Mouse (Mus musculus): ENCODE results near the gene Ogt.
A peak's percentile ranks its signal among the peaks of the same experiment; 100 is the strongest.

The Ogt gene

DNA sequence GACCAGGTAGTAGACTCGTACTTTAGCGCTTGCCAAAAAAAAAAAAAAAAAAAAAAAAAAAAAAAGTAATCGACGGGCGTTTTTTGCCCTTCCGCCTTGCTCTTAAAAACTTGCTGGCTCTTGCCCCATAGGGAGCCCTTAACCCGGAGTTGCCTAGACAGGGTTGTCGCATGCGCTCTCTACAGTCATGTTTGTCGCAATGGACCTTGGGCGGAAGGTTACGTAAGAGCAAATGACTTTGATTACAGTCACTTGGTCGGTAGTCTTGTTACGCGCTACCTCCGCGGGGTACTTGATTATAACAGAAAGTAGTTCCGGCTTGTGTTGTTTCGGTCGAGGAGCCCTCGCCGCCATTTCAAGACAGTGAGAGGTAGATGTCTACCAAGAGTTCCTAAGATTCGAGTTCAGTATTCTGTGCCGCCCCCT, at the start of gene Ogt:
TSS of gene Ogt (plus strand) at position 320 of the 426 bp plus-strand sequence.
- peak; percentile 85 for DNase-seq (ENCODE audit: low spot score)

DNA sequence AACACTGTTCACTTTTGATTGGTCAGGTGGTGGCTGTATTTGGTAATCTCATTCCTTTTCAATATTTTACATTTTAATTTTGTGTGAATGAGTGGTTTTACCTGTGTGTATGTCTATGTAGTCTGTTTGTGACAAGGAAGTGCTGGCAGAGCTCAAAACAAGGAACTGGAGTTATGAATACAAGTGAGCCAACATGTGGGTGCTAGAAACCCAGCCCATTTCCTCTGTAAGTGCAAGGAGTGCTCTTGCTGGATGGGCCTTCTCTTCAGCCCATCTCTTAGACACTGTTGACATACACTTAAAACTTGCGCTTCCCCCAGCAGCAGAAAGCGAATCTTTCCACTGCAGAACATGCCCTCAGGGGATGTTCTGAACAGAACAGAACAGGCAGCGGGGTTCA, 23.7 kb upstream of the Ogt start:
- no peak for DNase-seq (ENCODE audit: low spot score)

DNA sequence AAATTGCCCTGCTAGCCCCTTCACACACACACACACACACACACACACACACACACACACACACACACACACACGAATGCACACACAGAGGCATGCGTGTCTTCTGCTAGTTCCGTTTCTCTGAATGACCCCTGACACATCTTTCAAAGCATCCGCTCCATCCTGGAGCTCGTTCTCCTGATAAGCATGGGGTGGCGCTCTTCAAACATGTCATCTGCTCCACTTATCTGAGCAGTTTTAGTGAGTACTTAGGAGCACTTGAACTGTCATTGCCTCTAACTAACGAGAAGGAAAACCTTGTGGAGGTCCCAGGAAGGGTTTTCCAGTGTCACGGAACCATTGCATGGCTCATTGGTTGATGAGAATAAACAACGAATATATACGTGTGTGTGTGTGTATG, 22.0 kb upstream of the Ogt start:
- no peak for DNase-seq (ENCODE audit: low spot score)

DNA sequence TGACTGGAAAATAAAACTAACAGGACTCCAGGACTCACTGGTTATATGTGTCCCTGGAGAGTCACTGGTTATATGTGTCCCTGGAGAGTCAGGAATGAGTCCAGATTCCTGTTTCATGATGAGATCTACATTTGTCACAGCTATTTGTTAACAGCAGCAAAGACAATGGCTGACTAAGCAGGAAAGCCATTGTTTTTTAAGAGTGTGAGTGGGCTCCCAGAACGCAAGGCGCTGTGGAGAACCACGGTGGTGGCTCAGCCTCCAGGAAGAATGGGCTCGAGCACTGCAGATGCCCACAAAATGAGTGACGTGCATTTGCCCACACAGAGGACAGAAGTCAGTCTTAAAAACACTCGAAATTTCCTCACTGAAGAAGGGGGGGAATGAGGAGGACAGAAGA, 19.5 kb upstream of the Ogt start:
- no peak for DNase-seq (ENCODE audit: low spot score)

DNA sequence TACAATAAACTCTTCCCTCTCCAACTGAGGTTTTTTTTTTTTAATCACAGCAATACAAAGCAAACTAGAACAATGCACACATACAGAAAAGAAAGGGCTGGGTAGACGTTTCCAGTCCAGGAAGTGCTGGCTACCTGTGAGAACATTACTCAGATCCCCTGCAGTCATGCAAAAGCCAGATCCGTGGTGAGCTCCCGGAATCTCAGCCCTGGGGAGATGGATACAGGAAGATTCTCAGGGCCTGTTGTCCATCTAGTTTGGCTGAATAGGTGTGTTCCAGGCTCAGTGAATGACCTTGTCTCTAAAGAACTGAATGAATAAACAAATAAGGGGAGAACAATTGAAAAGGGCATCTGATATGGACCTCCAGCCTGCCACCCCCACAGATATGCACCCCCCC, 17.3 kb upstream of the Ogt start:
- no peak for DNase-seq (ENCODE audit: low spot score)

DNA sequence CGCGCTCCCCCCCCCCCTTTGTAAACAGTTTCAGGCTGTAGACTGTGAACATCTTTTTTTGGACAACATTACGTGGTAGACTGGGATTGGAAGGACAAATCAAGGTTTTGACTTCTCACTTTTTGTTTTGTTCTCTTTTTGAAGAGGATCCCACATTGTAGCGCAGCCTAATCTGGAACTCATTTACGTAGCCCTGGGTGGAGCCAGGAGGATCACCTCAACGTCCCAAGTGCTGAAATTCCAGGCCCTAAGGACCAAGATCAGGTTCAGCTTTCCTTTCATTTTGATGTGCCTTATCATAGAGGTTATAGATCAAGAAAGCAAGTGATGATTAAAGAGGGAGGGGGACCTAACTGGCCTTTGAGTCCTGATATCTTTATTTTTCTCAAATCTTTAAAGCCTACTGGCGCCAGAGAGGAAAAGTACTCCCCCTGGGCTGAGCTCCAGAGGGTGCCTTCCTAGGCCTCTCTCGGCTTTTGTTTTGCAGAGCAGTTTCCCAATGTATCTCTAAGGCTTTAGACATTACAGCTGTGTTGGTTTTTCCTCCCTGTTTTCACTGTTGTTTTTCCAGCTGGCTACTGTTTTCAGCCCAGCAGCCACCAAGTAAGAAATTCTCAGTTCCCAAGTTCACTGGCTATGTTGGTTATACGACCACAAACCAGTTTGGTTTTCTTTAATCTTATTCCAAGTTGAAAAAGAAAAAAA, 2.9 kb upstream of the Ogt start:
- no peak for DNase-seq (ENCODE audit: low spot score)

DNA sequence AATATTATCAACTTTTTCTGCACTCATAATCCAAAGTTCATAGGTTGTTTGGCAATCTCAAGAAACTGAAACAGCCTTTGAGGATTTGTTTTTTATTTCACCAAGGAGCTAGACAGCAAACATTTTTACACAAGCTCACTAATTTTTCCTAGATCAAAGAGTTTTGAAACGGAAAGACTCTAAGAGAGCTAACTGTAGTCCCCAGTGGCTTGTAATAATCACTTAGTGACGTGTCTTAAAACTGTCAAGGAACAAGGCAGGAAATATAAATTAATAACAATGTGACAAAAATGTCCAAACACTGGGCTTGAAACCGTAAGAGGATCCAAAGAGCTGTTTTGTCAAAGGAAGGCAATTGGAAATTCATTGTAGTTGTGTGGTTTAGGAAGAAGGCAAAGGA, 1.0 kb upstream of the Ogt start:
- no peak for DNase-seq (ENCODE audit: low spot score)

DNA sequence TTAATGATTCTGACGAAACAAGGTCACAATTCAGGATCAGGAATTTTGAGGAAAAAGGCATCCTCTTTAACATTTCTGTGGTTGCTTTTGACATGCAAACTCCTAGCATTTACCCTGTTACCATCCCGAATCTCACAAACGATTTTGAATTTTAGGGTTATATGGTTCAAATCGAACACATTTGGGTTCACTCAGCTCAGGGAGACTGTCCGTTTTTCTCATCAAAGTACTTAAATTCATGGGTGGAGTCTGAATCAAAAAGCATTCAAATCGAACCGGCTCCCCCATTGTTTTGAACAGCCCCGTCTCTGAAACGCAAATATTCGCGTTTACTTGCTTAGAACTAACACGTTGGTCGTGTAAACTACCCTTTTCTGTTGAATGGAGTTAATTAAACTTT, 554 bp upstream of the Ogt start:
- DNase-seq (ENCODE audit: low spot score): no peak

DNA sequence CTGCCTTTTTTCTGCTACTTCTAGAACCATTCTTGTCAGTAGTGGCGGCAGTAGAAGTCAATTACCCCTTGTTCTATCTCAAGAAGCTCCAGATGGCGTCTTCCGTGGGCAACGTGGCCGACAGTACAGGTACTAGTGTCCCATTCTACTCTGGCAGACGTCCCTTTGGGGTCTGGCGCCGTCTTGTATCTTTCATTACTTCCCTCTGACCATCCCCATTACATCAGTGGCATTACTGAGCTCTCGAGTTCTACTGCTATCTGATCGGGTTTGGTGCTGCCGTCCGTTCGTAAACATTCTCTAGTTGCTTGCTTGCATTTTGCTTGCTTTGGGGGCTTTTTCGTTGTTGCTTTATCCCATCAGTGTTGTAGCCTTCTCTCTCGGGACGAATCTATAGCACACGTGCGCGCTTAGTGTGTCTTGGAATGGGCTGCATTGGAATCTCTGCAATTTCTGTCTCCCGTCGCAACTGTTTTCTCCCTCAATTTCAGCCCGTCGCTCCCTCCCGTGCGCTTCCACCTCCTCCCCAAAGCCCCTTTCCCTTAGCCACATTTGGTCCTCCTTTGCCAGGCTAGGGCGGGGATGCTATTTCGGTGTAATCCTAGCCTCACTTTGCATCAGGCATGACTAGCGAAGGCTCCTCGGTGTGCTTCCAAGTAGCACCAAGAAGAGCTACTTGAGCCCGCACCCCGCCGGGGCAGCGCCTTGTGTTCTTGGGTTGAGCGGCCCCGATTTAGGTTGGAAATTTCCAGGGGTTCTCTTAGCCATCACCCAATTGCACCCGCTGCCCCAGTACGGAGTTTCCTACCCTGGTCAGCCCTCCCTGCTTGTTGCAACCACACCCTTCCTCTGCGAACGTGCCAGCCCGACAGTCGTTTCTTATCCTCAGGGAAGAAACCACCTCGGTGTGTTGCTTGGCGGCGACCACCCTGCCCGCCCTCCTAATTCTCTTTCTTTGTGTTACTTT, 617 bp downstream of the Ogt start:
- no peak for DNase-seq (ENCODE audit: low spot score)

DNA sequence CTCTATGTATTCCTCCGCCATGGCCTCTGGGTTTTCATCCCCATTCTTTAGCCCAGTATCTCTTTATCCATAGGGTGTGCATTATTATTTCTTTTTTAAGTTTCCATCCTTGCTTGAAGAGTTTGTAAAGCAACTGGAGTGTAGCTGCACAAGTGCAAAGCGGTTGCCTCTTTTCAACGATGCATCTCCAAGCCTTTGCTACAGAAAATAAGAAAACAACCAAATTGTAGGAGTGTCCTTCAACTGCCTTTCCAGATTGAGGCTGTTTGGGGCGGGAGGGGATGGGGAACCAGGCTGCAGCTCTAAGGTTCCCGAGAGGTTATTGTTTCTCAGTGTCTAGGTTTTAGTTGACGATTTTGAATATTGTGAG, 1.3 kb downstream of the Ogt start:
- no peak for DNase-seq (ENCODE audit: low spot score)

DNA sequence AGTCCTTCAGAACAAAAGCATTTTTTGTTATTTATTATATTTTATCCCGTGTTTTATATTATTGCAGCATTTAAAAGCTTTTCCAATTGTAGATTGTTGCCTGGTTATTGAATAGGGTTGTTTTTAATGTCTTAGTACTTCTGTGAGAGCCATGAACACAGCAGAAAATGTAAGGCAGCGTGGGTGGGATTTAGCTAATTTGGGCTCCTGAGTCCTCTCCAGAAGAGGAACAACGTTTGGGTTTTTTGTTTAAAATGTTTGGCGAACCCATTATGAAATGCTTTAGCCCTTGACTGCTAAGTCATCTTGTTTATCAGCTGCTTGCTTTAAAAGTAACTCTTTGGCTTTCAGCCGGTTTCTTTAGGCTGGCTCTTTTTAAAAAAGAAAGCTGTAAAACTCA, 2.2 kb downstream of the Ogt start:
- no peak for DNase-seq (ENCODE audit: low spot score)

DNA sequence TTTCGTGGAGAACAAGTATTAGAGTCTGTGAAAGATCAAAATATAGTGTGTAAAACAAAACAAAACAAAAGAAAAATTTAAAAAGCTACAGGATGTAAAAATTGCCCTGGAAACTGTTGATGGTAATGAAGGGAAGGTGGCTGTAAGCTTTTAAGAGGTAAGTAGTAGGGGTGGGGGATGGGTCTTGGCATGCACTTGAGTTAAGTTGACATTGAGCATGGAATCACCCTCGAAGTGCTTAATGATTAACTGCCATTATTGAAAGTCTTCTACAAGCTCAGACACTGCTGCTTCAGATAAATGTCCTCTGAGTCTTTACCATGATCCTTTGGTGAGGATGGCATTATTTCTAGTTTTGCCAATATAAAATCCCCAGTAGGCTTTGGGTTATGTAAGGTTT, 5.4 kb downstream of the Ogt start:
- DNase-seq (ENCODE audit: low spot score): no peak

DNA sequence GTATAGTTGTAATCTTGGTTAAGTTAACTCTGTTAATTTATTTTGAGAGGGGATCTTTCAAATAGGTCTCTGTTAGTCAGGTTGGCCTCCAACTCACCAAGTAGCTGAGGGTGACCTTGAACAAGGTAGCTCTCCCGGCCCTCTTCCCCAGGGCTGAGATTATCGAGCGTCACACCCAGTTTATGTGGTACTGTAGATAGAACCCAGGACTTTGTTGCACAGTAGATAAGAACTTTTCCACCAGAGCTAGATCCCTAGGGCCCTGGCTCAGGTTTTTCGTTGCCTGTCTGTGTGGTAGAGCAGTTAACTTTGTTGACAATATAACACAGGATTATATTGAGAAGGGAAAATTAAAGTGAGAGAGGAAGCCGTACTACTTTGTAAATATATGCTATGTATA, 6.8 kb downstream of the Ogt start:
- no peak for DNase-seq (ENCODE audit: low spot score)

DNA sequence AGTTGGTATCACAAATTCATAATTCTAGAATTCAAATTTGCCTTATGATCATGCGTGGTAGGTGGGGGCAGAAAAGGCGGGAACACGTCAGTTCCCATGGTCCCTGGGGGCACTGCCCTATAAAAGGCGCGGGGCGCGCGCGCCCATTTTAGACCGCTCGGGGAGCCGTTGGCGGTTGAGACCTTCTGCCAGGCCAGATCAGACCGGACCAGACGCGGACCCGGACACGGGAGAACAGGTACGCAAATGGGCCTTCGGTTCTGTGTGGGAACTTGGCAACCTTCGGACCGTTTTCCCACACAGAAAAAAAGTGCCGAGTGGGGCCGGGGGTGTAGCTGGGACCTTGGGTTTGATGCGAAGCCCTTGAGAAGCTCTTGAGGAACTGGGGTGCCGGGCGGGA, 55.8 kb downstream of the Ogt start:
- DNase-seq (ENCODE audit: low spot score): no peak

DNA sequence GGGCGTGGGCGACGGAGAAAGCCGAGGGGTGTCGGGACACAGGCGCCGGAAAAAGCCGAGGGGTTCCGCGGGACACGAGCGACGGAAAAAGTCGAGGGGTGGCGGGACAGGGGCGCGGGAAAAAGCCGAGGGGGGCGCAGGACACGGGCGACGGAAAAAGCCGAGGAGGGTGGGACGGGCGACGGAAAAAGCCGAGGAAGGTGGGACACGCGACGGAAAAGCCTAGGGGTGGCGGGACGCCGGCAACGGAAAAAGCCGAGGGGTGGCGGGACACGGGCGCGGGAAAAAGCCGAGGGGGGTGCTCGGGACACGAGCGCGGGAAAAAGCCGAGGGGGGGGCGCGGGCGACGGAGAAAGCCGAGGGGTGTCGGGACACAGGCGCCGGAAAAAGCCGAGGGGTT, 57.7 kb downstream of the Ogt start:
- no peak for DNase-seq (ENCODE audit: low spot score)

DNA sequence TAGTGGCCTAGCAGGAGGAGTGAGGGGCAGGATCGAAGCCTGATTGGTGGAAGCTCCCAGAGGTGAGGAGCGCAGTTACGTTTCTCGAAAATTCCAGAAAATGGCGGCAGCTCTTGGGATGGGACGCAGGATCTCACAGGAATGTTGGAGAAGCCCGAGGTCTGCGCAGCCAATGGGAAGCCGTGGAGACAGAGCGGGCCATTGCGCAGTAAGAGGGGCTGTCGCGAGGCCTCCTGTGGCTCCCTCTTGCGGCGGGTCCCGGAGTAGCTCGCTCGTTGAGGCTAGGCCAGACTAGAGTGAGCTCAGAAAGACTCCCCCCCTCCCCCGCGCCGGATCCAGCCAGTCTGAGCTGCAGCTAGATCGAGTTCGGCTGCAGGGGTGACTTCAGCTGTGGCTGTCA, 58.4 kb downstream of the Ogt start:
- no peak for DNase-seq (ENCODE audit: low spot score)

DNA sequence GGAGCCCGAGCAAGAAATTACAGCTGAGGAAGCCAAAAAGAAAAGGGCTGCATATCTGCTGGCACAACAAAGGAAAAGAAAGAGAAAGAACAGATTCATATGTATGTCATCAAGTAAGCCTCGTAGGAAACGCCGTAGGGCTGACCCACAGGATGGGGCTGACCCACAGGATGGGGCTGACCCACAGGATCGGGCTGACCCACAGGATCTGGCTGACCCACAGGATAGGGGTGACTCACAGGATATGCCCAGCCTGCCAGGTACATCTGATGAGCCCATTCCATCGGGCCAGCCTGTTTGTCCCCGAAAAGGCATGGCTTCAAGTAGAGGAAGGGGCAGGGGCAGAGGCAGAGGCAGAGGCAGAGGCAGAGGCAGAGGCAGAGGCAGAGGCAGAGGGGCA, 65.3 kb downstream of the Ogt start:
- no peak for DNase-seq (ENCODE audit: low spot score)

DNA sequence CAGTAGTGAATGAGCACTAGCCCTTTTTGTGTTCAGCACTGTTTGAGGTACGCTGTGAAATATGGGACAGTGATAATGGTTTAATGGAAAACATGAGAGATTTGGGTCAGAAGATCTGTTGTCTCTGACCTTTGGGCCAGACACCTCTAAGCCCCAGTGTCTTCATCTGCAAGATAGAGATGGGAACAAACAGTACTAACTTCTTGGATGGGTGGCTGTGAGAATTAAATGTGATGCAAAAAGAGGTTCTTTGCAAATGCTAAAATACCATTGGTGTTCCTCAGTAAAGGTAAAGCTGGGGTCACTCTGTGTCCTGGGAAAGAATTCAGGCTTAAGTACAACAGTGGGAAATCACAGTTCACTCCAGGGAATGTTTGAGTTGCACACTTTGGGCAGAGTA, 80.5 kb downstream of the Ogt start:
- no peak for DNase-seq (ENCODE audit: low spot score)

DNA sequence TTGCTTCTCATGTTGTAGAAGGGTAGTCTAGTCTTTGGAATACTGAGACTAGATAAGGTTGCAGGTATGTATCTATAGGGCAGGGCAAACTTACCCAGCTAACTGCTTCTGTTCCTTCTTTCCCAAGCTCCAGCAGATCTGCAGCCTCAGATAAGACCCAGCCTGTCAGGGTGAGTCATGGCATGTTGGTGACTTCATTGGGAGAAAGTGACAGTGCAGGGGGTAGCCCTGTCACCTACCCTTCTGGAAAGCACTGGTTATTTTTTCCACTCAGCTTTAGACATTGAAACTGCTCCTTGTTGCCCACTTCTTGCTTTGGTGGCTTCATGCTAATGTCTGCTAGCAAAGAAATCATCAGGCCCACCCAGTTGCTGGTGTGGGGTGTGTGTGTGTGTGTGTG, 90.2 kb downstream of the Ogt start:
- DNase-seq (ENCODE audit: low spot score): no peak

DNA sequence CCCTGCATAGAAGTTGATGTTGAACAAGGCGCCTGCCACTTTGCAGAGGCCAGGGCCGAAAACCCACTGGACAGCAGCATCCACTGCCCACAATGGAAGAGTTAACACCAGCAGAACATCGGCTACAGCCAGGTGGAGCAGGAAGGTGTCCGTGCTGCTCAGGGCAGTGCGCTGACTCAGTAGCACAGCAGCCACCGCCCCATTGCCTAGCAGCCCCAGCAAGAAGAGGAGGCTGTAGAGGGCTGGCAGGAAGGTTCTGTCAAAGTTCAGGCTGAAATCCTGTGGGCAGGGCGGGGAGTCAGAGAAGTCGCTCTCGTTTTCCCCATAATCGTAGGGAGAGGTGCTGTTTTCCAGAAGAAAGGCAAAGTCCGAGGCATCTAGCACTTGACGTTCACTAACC, 92.8 kb downstream of the Ogt start:
- no peak for DNase-seq (ENCODE audit: low spot score)

DNA sequence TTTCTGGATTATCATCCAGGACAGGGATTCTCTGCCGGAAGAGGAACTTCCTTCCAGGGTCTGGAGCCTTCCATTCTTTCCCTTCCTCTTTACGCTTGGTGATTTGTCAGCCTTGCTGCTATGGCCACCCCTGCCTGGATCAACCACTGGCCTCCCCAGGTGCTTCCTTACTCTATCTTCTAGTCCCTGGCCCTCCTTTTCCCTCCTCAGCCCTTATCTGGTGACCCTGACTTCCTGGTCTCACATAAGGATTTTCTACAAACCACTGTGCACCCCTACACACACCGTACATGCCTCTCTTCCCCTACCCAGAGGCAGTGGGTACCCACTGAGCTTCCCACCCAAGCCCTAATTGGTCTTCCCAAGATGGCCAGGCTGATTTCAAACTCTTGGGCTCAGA, 93.4 kb downstream of the Ogt start:
- DNase-seq (ENCODE audit: low spot score): no peak

DNA sequence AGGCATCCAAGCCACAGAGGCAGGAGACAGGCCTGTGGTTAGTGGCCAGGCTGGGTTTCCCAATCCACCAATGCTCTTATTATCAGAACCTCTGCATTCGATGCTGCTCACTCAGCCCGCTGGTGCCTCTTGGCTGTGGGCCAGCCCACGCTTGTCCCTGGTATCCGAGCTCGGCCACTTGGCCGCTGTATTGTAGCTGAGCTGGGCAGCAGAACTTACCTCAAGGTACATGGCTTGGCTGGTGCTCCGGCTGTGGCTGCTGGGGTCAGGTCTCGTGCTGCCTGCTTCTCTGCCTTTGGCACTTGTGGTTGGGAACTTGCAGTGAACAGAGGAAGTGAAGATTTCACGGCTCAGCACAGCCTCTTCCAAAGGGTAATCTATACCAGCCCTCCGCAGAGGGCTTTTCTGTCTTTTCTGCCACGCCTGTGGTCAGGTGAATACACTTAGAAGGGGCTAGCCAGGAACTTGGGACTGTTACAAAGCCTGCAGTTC, 94.0 kb downstream of the Ogt start, which contains the start of gene Cxcr3:
TSS of gene Cxcr3 (minus strand) at position 442 of the 492 bp plus-strand sequence.
- DNase-seq (ENCODE audit: low spot score): no peak
